Mouse (Mus musculus) spleen, embryonic (tissue): ENCODE results near the gene Ttk.

Source experiments
- CTCF ChIA-PET: fragments of 350-600 bp; sonication (Branson Sonifier 250); formaldehyde crosslinking; loops from one replicate; lab custom pipeline; 2022; lab: Charles Lee

Gene Ttk

DNA sequence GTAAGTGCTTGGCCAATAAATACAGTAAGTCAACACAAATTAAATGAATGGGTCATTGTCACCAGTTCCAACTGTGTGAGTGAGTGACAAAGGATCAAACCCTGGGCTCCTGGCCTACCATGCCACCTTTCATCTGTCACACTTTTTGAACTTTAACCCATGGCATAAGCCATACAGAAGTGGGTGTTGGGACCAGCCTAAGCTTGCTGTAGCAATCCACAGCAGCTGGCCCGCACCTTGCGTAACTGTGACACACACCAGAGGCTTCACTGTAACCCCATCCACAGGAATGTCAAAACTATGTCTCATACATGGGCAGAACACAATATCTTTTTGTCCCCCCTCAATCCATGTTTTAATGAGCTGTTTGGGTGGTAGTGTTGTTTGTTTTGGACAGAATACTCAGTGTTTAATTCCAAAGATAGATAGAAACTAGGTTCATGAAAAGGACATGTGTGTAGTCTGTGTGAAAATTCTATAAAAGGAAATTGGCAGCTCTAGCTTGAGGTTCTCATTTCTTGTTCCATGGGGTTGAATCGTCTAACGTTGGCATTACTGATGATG, 59.4 kb downstream of the Ttk start:
- CTCF ChIA-PET: no interaction called here

DNA sequence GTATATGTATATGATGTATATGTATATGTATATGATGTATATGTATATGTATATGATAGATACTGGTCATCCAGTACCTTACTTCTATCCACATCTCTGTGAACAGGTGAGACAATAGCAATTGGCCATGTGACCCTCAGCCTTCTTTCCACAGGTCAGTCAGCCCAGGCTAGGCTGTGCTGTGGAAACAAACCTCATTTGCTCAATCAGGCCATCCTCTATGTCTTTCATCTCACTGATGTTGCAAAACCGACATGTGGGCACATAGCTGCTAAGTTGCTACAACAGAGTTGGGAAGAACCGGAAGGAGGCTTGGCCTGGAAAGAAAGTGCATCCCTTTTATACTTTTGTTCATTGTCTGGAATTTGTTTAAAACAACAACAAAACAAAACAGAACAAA, 67.6 kb downstream of the Ttk start:
- CTCF ChIA-PET: no interaction called here

DNA sequence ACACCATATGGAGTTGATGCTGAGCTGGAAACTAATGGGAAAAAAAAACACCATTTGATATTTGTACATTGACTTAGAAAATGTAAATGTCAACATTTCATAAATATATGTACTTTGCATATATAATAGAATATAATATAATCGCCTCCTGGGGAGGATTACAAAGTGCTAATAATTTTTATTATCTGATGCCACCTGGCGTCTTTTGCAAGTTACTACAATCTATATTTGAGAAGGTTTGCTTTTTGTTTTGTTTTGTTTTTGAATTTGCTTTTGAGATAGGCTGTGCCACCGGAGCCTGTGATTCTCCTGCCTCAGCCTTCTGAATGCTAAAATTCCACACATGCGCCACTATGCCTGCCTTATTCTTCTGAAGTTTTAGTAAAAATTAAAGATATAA, 71.3 kb downstream of the Ttk start:
- CTCF ChIA-PET: no interaction called here

DNA sequence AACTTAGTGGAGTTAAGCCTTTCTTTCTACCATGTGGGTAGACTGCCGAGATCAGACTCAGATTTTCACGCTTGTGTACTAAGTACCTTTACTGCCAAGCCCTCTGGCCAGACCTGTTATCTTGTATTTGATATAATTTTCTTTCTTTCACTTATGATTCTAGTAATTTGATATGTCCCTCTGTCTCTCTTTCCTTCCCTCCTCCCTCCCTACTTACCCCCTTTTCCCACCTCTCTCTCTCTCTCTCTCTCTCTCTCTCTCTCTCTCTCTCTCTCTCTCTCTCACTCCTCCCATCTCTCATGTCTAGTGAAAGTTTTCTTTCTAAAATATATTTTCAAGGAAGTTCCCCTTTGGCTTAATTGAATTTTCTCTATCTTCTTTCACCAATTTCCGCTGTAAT, 72.5 kb downstream of the Ttk start:
- CTCF ChIA-PET: no interaction called here

DNA sequence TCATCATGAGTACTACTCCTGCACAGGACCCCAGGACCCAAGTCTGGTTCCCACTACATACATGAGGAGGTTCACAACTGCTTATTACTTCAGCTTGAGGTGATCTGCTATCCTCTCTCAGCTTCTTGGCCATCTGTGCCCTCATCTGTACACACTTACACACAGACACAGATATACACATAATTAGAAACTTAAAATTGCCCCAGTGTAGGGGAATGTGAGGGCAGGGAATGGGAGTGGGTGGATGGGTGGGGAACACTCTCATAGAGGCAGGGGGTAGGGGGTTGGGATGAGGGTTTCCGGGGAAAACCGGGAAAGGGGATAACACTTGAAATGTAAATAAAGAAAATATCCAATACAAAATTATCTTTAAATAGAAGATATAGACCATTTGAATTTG, 75.3 kb downstream of the Ttk start:
- CTCF ChIA-PET: no interaction called here

DNA sequence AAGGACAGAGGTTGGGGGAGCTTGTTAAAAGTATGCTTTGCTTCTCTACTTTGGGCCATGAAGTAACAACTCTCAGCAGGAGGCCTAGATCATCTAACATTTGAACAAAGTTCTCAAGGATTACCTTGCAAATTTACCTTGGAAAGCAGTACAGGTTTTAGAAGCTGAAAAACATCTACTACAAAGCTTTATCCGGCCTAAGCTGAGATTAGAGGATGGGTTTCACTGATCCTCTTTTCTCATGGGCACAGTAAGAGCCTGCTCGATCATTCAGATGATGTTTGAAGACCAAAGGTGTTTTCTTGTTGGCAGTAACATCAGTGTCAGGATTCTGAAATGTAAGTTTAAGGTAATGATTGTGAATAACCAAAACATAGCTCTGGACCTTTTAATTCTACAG, 76.4 kb downstream of the Ttk start:
- CTCF ChIA-PET: no interaction called here
